Mouse (Mus musculus) heart, postnatal 10 days (tissue): Measurements from ENCODE around the gene Ddx49. TPM values are rescaled to one million over a fixed set of nuclear protein-coding genes. Genes with fewer than 3 reads are reported as not detected.
A peak's percentile ranks its signal among the peaks of the same experiment; 100 is the strongest.

Experiments
- DNase-seq, 2 experiments: peaks; one replicate each; pipeline ENCODE4 v3.0.0; 2021
- intact Hi-C: fragments of 180-260 bp; cut with DNase I; formaldehyde crosslinking; loops from one replicate; pipeline ENCODE4 v1.15.1; 2025
- total RNA-seq, 2 experiments: library from RNA; stranded (reverse); gene quantifications; 2 replicates each; pipeline ENCODE4 v1.2.3; 2021

The Ddx49 gene
- total RNA-seq, 2 experiments from 2014 or later: 33.1 to 33.5 TPM

DNA sequence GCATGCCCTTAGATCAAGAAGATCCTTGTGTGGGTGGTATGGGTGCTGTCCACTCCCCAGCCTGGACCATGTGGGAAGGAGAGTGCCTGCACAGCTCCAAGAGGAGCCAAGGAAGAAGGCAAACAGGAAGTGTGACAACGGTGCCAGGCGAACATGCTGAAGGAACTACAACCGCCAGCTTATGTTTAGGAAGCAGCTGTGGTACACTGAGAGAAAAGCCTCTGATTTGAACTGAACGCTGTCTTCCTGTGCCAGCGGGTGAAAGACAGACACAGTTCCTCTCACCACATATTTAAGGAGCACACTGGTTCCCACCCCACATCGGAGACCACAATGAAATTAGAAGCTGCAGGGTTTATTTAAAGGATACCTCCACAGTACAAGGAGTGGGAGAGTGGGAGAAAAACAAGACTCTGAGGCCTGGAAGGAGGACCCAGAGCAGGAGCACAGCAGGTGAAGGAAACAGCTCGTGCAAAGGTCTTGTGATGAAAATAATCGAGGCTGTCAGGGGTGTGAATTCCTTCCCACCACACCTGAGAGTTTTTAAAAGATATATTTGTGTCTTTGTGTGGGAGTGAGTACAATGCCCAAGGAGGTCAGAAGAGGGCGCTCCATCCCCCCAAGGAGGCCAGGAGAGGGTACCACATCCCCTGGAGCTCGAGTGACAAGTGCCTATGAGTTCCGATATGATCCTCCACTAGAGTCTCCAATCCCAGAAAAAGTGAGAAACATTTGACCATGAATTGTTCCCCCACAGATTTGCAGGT, 33.3 kb downstream of the Ddx49 start:
- intact Hi-C loops: no loop called here
- peak in 1 of 2 experiments; percentile 53 for DNase-seq

DNA sequence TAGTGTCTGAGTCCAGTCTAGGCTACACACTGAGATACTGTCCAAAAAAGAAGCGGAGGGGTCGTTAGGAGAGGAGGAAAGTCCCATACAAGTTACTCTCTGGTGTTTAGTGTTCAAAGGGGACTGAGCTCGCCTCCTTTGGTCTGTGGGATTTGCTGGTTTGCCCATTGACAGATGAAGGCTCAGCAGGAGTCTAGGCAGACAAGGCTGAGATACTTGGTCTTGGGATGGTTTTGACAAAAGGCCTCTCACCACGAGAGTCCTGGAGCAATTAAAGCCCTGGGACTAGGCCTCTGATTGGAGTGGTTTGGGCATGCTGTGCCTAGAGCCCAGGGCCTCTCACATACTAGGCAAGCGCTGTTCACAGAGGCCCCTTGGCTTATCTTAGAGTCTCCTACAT, 34.0 kb downstream of the Ddx49 start:
- intact Hi-C loops: no loop called here
- DNase-seq: no peak

DNA sequence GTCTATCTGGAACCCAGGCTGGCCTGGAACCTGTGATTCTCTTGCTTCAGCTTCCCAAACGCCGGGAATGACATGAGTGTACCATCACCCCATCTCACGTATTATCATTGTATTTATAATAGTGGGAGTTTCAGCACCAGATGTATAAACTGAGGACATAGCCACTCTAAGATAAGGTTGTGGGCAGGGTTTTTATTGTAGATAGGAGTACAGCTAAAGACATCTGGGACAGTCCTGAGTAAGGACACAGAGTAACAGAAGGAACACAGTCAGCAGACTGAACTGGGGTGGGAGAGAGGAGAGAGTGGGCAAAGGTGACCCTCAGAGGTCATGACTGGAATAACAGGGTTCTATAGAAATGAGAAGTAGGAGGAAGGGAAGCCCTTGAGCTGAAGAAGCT, 34.6 kb downstream of the Ddx49 start:
- no peak for DNase-seq
- intact Hi-C loops: no loop called here

DNA sequence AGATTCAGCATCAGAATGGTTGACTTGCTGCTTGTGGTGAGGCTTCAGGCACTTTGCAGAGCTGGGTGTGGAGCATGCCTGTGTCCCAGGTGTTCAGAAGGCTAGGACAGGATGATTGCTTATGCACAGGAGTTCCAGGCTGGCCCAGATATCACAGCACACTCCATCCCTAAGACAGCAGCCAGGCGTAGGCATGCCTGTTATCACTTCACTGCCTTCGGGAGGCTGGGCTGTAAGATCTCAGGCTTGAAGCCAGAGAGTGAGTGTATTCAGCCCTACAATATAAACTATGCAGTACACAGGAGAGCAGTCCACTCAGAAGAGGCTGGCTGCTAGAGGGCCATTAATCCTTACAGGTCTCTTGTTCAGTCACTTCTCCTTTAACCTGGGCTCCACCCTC, 43.2 kb downstream of the Ddx49 start:
- no peak for DNase-seq
- intact Hi-C loops: no loop called here

GRCm38 (mm10) chr8:70258600-70258999, 43.7 kb downstream of the Ddx49 start:
- DNase-seq: peak; percentile 50 to 61
- intact Hi-C loops: no loop called here

GRCm38 (mm10) chr8:70257456-70257855, 44.8 kb downstream of the Ddx49 start:
- intact Hi-C loops: no loop called here

GRCm38 (mm10) chr8:70254628-70255027, 47.7 kb downstream of the Ddx49 start:
- intact Hi-C loops: no loop called here
- no peak for DNase-seq

More at GRCm38 (mm10) chr8:70257456-70257855, 44.8 kb downstream of the Ddx49 start:
- no peak for DNase-seq

DNA sequence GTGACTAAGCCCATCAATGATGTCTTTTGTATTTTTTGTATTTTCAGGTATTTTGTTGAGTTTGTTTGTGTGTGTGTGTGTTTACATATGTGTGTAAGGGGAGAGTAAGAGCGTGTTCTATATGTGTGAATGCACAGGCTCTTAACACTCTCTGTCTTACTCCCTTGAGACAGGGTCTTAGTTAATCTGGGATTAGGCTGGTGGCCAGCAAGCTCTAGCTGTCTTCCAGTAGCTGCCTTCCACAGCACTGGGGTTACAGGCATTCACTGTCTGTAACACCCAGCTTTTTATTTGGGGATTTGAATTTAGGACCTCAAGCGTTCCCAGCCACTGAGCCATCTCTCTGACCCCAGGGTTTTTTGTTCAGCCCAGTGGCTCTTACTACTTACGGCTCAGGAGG, 54.4 kb downstream of the Ddx49 start:
- intact Hi-C loops: no loop called here
- no peak for DNase-seq

DNA sequence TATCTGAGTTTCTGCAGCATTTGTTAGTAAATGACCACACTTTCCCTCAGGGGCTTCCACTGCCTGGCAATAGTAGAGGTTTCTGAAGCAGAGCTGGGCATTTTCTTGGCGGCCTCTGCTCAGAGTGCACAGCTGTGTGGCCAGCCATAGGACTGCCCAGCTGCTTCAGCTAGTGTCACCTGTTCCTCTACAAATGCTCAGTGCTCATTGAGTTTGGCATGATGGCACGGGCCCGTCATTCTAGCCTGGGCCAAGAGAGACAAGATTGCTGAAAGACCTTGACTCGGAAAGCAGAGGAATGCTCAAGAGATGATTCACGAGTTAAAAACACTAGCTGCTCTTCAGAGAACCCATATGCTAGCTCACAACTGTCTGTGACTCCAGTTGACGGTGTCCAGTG, 55.7 kb downstream of the Ddx49 start:
- intact Hi-C loops: no loop called here
- DNase-seq: no peak

Other genes starting within 250 kb of the Ddx49 start
- gene Tm6sf2, start 229.6 kb downstream of the Ddx49 start, total RNA-seq: under 1 TPM; 0.77 to 0.94 TPM
- gene Hapln4, start 219.0 kb downstream of the Ddx49 start, total RNA-seq: not detected
- gene Ncan, start 181.6 kb downstream of the Ddx49 start, total RNA-seq: under 1 TPM in 1 of 2 experiments, not detected in 1; 0.19 TPM
- gene Nr2c2ap, start 171.2 kb downstream of the Ddx49 start, total RNA-seq: 10 to 100 TPM; 10.9 to 12.8 TPM
- gene Rfxank, start 163.3 kb downstream of the Ddx49 start, total RNA-seq: 10 to 100 TPM; 20.7 to 22.4 TPM
- gene Borcs8, start 163.0 kb downstream of the Ddx49 start, total RNA-seq: 10 to 100 TPM; 30.3 TPM
- gene Mef2b, start 162.8 kb downstream of the Ddx49 start, total RNA-seq: under 1 TPM; 0.38 to 0.45 TPM
- 100 to 1,000 TPM in 1 of 2 experiments, 10 to 100 TPM in 1; 88.3 to 103 TPM for gene Tmem161a, start 130.1 kb downstream of the Ddx49 start, total RNA-seq
- 10 to 100 TPM; 43.0 to 48.6 TPM for gene Slc25a42, start 90.2 kb downstream of the Ddx49 start, total RNA-seq
- 10 to 100 TPM; 42.9 to 47.8 TPM for gene Sugp2, start 68.3 kb downstream of the Ddx49 start, total RNA-seq
- 1 to 10 TPM; 8.9 to 9.2 TPM for gene Armc6, start 68.0 kb downstream of the Ddx49 start, total RNA-seq
- 10 to 100 TPM; 25.6 to 28.2 TPM for gene Homer3, start 19.7 kb downstream of the Ddx49 start, total RNA-seq
- gene Cope, start within 50 bp of the Ddx49 start, total RNA-seq: 100 to 1,000 TPM; 160 to 173 TPM
- gene Cers1, start 13.3 kb upstream of the Ddx49 start, total RNA-seq: under 1 TPM; 0.57 to 0.67 TPM
- gene Gdf1, start 27.3 kb upstream of the Ddx49 start, total RNA-seq: under 1 TPM in 1 of 2 experiments, not detected in 1; 0.20 TPM
- gene Upf1, start 50.8 kb upstream of the Ddx49 start, total RNA-seq: 10 to 100 TPM; 40.8 to 48.8 TPM
- gene Comp, start 71.1 kb upstream of the Ddx49 start, total RNA-seq: 1 to 10 TPM; 2.4 to 3.4 TPM
- gene Crtc1, start 137.1 kb upstream of the Ddx49 start, total RNA-seq: 10 to 100 TPM; 11.0 to 15.6 TPM
- 1 to 10 TPM; 8.4 to 8.9 TPM for gene Klhl26, start 174.5 kb upstream of the Ddx49 start, total RNA-seq
- gene Tmem59l, start 184.9 kb upstream of the Ddx49 start, total RNA-seq: not detected
- under 1 TPM; 0.38 to 0.72 TPM for gene Crlf1, start 190.7 kb upstream of the Ddx49 start, total RNA-seq
- 100 to 1,000 TPM; 108 to 114 TPM for gene Rex1bd, start 204.3 kb upstream of the Ddx49 start, total RNA-seq
- 1,000 to 10,000 TPM; 1,604 to 1,683 TPM for gene Uba52, start 208.3 kb upstream of the Ddx49 start, total RNA-seq
- 100 to 1,000 TPM; 185 to 190 TPM for gene Fkbp8, start 225.2 kb upstream of the Ddx49 start, total RNA-seq
- gene Kxd1, start 225.5 kb upstream of the Ddx49 start, total RNA-seq: 10 to 100 TPM; 79.5 to 81.3 TPM
- 10 to 100 TPM; 15.9 to 17.9 TPM for gene Ell, start 237.0 kb upstream of the Ddx49 start, total RNA-seq